Mouse (Mus musculus): ENCODE results near the gene Gm26992.
A peak's percentile ranks its signal among the peaks of the same experiment; 100 is the strongest.
"Not testable (repeated sequence)": the region's sequence is repeated elsewhere in the genome, so short reads cannot be mapped to it uniquely, and the experiment has no call there.

Gm26992 gene

GRCm38 (mm10) chrX:103421710-103422109, at the start of gene Gm26992:
TSS of gene Gm26992 (plus strand) at chrX:103422010.
- no peaks in the 10 kb centered on the region for H3K36me3 ChIP-seq (ENCODE audit: control insufficient read depth, insufficient read depth, low read length, poor library complexity, severe bottlenecking)
- no peaks in the 10 kb centered on the region for H3K27me3 ChIP-seq (ENCODE audit: control insufficient read depth, insufficient read depth, low read length, poor library complexity, severe bottlenecking)
- DNase-seq (ENCODE audit: low read depth, low spot score), result no peak

GRCm38 (mm10) chrX:103374250-103374649, 47.6 kb upstream of the Gm26992 start:
- no peaks in the 10 kb centered on the region for H3K27me3 ChIP-seq (ENCODE audit: control insufficient read depth, insufficient read depth, low read length, poor library complexity, severe bottlenecking)
- H3K36me3 ChIP-seq (ENCODE audit: control insufficient read depth, insufficient read depth, low read length, poor library complexity, severe bottlenecking), result no peaks in the 10 kb centered on the region
- peak; percentile 3 for DNase-seq (ENCODE audit: low read depth, low spot score)

- no peaks in the 10 kb centered on the region for H3K27me3 ChIP-seq (ENCODE audit: control insufficient read depth, insufficient read depth, low read length, poor library complexity, severe bottlenecking)
- DNase-seq (ENCODE audit: low read depth, low spot score), result no peak
- H3K36me3 ChIP-seq (ENCODE audit: control insufficient read depth, insufficient read depth, low read length, poor library complexity, severe bottlenecking), result no peaks in the 10 kb centered on the region
Observed at GRCm38 (mm10) chrX:103384528-103384927, 37.3 kb upstream of the Gm26992 start.

GRCm38 (mm10) chrX:103388131-103388530, 33.7 kb upstream of the Gm26992 start:
- no peaks in the 10 kb centered on the region for H3K36me3 ChIP-seq (ENCODE audit: control insufficient read depth, insufficient read depth, low read length, poor library complexity, severe bottlenecking)
- DNase-seq (ENCODE audit: low read depth, low spot score), result no peak

GRCm38 (mm10) chrX:103393841-103394240, 28.0 kb upstream of the Gm26992 start:
- H3K27me3 ChIP-seq (ENCODE audit: control insufficient read depth, insufficient read depth, low read length, poor library complexity, severe bottlenecking), result no peaks in the 10 kb centered on the region
- H3K36me3 ChIP-seq (ENCODE audit: control insufficient read depth, insufficient read depth, low read length, poor library complexity, severe bottlenecking), result no peaks in the 10 kb centered on the region
- DNase-seq (ENCODE audit: low read depth, low spot score), result no peak

More at GRCm38 (mm10) chrX:103388131-103388530, 33.7 kb upstream of the Gm26992 start:
- H3K27me3 ChIP-seq (ENCODE audit: control insufficient read depth, insufficient read depth, low read length, poor library complexity, severe bottlenecking), result no peaks in the 10 kb centered on the region

- H3K36me3 ChIP-seq (ENCODE audit: control insufficient read depth, insufficient read depth, low read length, poor library complexity, severe bottlenecking), result no peaks in the 10 kb centered on the region
- no peaks in the 10 kb centered on the region for H3K27me3 ChIP-seq (ENCODE audit: control insufficient read depth, insufficient read depth, low read length, poor library complexity, severe bottlenecking)
- DNase-seq (ENCODE audit: low read depth, low spot score), result no peak
Observed at GRCm38 (mm10) chrX:103405021-103405420, 16.8 kb upstream of the Gm26992 start.

GRCm38 (mm10) chrX:103414167-103414566, 7.6 kb upstream of the Gm26992 start, which contains the start of gene Tsx:
TSS of gene Tsx (plus strand) at chrX:103414467.
- no peak for DNase-seq (ENCODE audit: low read depth, low spot score)
- Histone ChIP-seq H3K36me3 (ENCODE audit: control insufficient read depth, insufficient read depth, low read length, poor library complexity, severe bottlenecking) (no peaks in the 10 kb centered on the region), H3K27me3 (ENCODE audit: control insufficient read depth, insufficient read depth, low read length, poor library complexity, severe bottlenecking) (no peaks in the 10 kb centered on the region)

GRCm38 (mm10) chrX:103427677-103428076, 5.9 kb downstream of the Gm26992 start:
- no peak for DNase-seq (ENCODE audit: low read depth, low spot score)
- Histone ChIP-seq H3K36me3 (ENCODE audit: control insufficient read depth, insufficient read depth, low read length, poor library complexity, severe bottlenecking) (no peaks in the 10 kb centered on the region), H3K27me3 (ENCODE audit: control insufficient read depth, insufficient read depth, low read length, poor library complexity, severe bottlenecking) (no peaks in the 10 kb centered on the region)

- no peaks in the 10 kb centered on the region for H3K27me3 ChIP-seq (ENCODE audit: control insufficient read depth, insufficient read depth, low read length, poor library complexity, severe bottlenecking)
- no peak for DNase-seq (ENCODE audit: low read depth, low spot score)
- H3K36me3 ChIP-seq (ENCODE audit: control insufficient read depth, insufficient read depth, low read length, poor library complexity, severe bottlenecking), result no peaks in the 10 kb centered on the region
Observed at GRCm38 (mm10) chrX:103432293-103432692, 10.5 kb downstream of the Gm26992 start.

GRCm38 (mm10) chrX:103438023-103438422, 16.2 kb downstream of the Gm26992 start:
- Histone ChIP-seq H3K36me3 (ENCODE audit: control insufficient read depth, insufficient read depth, low read length, poor library complexity, severe bottlenecking) (no peaks in the 10 kb centered on the region), H3K27me3 (ENCODE audit: control insufficient read depth, insufficient read depth, low read length, poor library complexity, severe bottlenecking) (no peaks in the 10 kb centered on the region)
- no peak for DNase-seq (ENCODE audit: low read depth, low spot score)

GRCm38 (mm10) chrX:103440803-103441202, 19.0 kb downstream of the Gm26992 start:
- Histone ChIP-seq H3K36me3 (ENCODE audit: control insufficient read depth, insufficient read depth, low read length, poor library complexity, severe bottlenecking) (no peaks in the 10 kb centered on the region), H3K27me3 (ENCODE audit: control insufficient read depth, insufficient read depth, low read length, poor library complexity, severe bottlenecking) (no peaks in the 10 kb centered on the region)
- DNase-seq (ENCODE audit: low read depth, low spot score), result peak; percentile 63

- DNase-seq (ENCODE audit: low read depth, low spot score), result peak; percentile 64
- Histone ChIP-seq H3K36me3 (ENCODE audit: control insufficient read depth, insufficient read depth, low read length, poor library complexity, severe bottlenecking) (no peaks in the 10 kb centered on the region), H3K27me3 (ENCODE audit: control insufficient read depth, insufficient read depth, low read length, poor library complexity, severe bottlenecking) (no peaks in the 10 kb centered on the region)
Observed at GRCm38 (mm10) chrX:103443755-103444154, 21.9 kb downstream of the Gm26992 start.

GRCm38 (mm10) chrX:103447539-103448169, 25.8 kb downstream of the Gm26992 start:
- Histone ChIP-seq H3K27me3 (ENCODE audit: control insufficient read depth, insufficient read depth, low read length, poor library complexity, severe bottlenecking) (no peaks in the 10 kb centered on the region), H3K36me3 (ENCODE audit: control insufficient read depth, insufficient read depth, low read length, poor library complexity, severe bottlenecking) (no peaks in the 10 kb centered on the region)
- DNase-seq (ENCODE audit: low read depth, low spot score), result peak; percentile 5

- not testable (repeated sequence) for H3K27me3 ChIP-seq (ENCODE audit: control insufficient read depth, insufficient read depth, low read length, poor library complexity, severe bottlenecking); H3K36me3 ChIP-seq (ENCODE audit: control insufficient read depth, insufficient read depth, low read length, poor library complexity, severe bottlenecking); DNase-seq (ENCODE audit: low read depth, low spot score)
Observed at GRCm38 (mm10) chrX:103448429-103448828, 26.6 kb downstream of the Gm26992 start.

GRCm38 (mm10) chrX:103448943-103449722, 27.3 kb downstream of the Gm26992 start:
- H3K36me3 ChIP-seq (ENCODE audit: control insufficient read depth, insufficient read depth, low read length, poor library complexity, severe bottlenecking); H3K27me3 ChIP-seq (ENCODE audit: control insufficient read depth, insufficient read depth, low read length, poor library complexity, severe bottlenecking); DNase-seq (ENCODE audit: low read depth, low spot score): not testable (repeated sequence)
